Mouse (Mus musculus): ENCODE results near the gene Mab21l1. TPM values are rescaled to one million over a fixed set of nuclear protein-coding genes. Genes with fewer than 3 reads are reported as not detected.

Mab21l1 gene
- total RNA-seq, 1 experiment from 2014 or later, result not detected

GRCm38 (mm10) chr3:55794768-55795167 lies 12.5 kb downstream of the Mab21l1 start:
- ATAC-seq (replicated peaks; ENCODE audit: low read depth, poor library complexity, severe bottlenecking), result no peak

- no peak for ATAC-seq (replicated peaks; ENCODE audit: low read depth, poor library complexity, severe bottlenecking)
These were observed 32.8 kb downstream of the Mab21l1 start for GRCm38 (mm10) chr3:55814993-55815625.

GRCm38 (mm10) chr3:55816096-55816495 lies 33.8 kb downstream of the Mab21l1 start:
- ATAC-seq (replicated peaks; ENCODE audit: low read depth, poor library complexity, severe bottlenecking), result no peak

- peak; percentile 99 for ATAC-seq (replicated peaks; ENCODE audit: low read depth, poor library complexity, severe bottlenecking)
These were observed 34.5 kb downstream of the Mab21l1 start for GRCm38 (mm10) chr3:55816638-55817375.

- no peak for ATAC-seq (replicated peaks; ENCODE audit: low read depth, poor library complexity, severe bottlenecking)
These were observed 35.8 kb downstream of the Mab21l1 start for GRCm38 (mm10) chr3:55818082-55818481.

- no peak for ATAC-seq (replicated peaks; ENCODE audit: low read depth, poor library complexity, severe bottlenecking)
These were observed 37.3 kb downstream of the Mab21l1 start for GRCm38 (mm10) chr3:55819598-55819997.

GRCm38 (mm10) chr3:55824864-55825263 lies 42.6 kb downstream of the Mab21l1 start:
- ATAC-seq (replicated peaks; ENCODE audit: low read depth, poor library complexity, severe bottlenecking), result no peak

GRCm38 (mm10) chr3:55828481-55829256 lies 46.4 kb downstream of the Mab21l1 start:
- ATAC-seq (replicated peaks; ENCODE audit: low read depth, poor library complexity, severe bottlenecking), result peak; percentile 98

- no peak for ATAC-seq (replicated peaks; ENCODE audit: low read depth, poor library complexity, severe bottlenecking)
These were observed 47.9 kb downstream of the Mab21l1 start for GRCm38 (mm10) chr3:55830226-55830625.

All from common myeloid progenitor, adult 5-6 weeks (primary cell).